Mouse (Mus musculus): ENCODE measurements around the gene Rin2.

DNA sequence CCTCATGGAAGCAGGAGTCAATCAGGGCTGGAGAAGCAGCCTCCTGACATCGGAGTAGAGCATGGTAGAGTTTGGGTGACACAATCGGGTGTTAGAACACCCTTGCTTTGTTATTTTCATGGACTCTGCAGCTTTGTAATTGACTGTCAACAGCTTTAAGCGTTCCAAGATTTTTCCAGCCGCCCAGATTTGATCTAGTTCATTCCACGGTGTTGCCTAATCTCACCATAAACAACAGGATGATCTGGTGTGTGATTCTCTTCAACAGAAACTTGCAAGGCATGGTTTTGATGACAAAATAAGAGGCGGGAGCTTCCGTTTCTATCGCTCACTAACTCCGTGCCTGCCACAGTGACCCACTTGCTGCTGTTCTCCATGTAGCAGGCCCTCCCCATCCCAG lies 180.8 kb downstream of the Rin2 start:
- TF ChIP-seq EP300 (IDR thresholded peaks at IDR 0.05; ENCODE audit: insufficient read depth, low read depth, low read length) (no peak), CTCF (IDR thresholded peaks at IDR 0.05; ENCODE audit: low read depth, low read length) (no peak), POLR2A (IDR thresholded peaks at IDR 0.05; ENCODE audit: insufficient read depth, low read length) (no peak)

All from ES-Bruce4 (cell line).